ENCODE assay signal across 7 mouse cellular contexts in the genomic region with DNA sequence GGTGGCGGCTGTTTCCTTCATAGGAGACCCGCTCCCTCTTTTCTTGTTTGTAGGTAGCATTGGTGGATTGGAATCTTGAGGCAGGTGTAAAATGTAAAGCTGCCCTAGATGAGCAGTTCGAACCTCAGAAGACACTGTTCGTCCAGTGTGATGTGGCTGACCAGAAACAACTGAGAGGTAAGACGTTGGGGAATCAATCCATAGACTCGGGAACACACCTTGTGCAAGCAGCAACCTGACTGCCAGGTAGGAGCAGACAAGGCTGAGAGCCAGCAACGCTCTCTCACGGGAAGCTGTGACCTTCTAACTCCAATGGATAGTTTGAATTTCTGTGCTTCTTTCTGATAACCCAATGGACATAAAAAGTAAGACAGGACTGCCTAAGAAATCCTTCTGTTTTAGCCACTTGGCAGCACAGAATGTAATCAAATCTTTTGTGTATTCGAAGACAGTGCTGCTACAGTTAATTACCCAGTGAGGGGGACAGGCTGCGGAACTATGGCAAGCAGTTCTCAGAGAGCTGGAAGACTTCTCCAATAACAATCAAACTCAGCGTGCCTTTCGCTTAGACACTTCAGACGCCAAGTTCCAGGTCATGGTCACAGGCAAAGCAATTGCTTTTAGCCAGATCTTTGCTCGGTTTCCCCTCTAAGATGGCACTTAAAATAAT. TPM values are rescaled to one million over a fixed set of nuclear protein-coding genes. Genes with fewer than 3 reads are reported as not detected.
DNase-seq lines count a peak whose midpoint lies in the region; ATAC-seq and TF ChIP-seq lines count a peak whose summit lies in the region.

No protein-coding gene starts in this region.

- H3K79me2 ChIP-seq in liver, adult 2 months (ENCODE audit: control insufficient read depth, insufficient read depth, low read length): peaks cover 4% of the 10 kb centered on the region

- ATAC-seq in intestine, embryonic 14.5 days (replicated peaks; ENCODE audit: low FRiP score, low TSS enrichment, low read depth): peak; percentile 5; the same call in 1 of the 2 replicates
- no peak for ATAC-seq in neural tube, embryonic 13.5 days (ENCODE audit: low read depth)

- no peak for TF ChIP-seq POLR2A in liver, adult 2 months (IDR thresholded peaks at IDR 0.05; ENCODE audit: extremely low read depth, insufficient read depth, low read length)

- WGBS in liver, adult 2 months: 3% methylated on average over 14 of the region's 14 CpGs
- 27% methylated on average over 14 of the region's 14 CpGs for WGBS in forebrain, embryonic 10.5 days
- 9% methylated on average over 14 of the region's 14 CpGs for WGBS in intestine, embryonic 14.5 days
- 21% methylated on average over 14 of the region's 14 CpGs for WGBS in neural tube, embryonic 13.5 days

- peaks cover 13% of the 10 kb centered on the region for H3K36me3 ChIP-seq in liver, adult 2 months (ENCODE audit: control insufficient read depth, insufficient read depth, low read length)
- no peaks in the 10 kb centered on the region for H3K36me3 ChIP-seq in forebrain, embryonic 10.5 days (replicated peaks)
- H3K36me3 ChIP-seq in intestine, embryonic 14.5 days (ENCODE audit: control insufficient read depth, insufficient read depth, low read length): no peaks in the 10 kb centered on the region
- H3K36me3 ChIP-seq in neural tube, embryonic 13.5 days: no peaks in the 10 kb centered on the region

- peak overlapping the region; percentile 99 for H3K9ac ChIP-seq in liver, adult 2 months (ENCODE audit: low read depth, low read length)
- H3K9ac ChIP-seq in intestine, embryonic 14.5 days (ENCODE audit: low read length): peak overlapping the region; percentile 60
- peak overlapping the region; percentile 71 for H3K9ac ChIP-seq in neural tube, embryonic 13.5 days

- peak overlapping the region; percentile 76 for H3K4me2 ChIP-seq in intestine, embryonic 14.5 days (ENCODE audit: low read length)
- H3K4me2 ChIP-seq in neural tube, embryonic 13.5 days: peak overlapping the region; percentile 93

- H3K9me3 ChIP-seq in forebrain, embryonic 10.5 days: no peaks in the 10 kb centered on the region
- no peaks in the 10 kb centered on the region for H3K9me3 ChIP-seq in intestine, embryonic 14.5 days (ENCODE audit: control insufficient read depth, low read length)
- H3K9me3 ChIP-seq in neural tube, embryonic 13.5 days: no peaks in the 10 kb centered on the region

- peaks cover 1% of the 10 kb centered on the region; the same call in 1 of the 2 replicates for H3K4me1 ChIP-seq in liver, adult 2 months (ENCODE audit: control insufficient read depth, insufficient read depth, low read length)
- peaks cover 28% of the 10 kb centered on the region for H3K4me1 ChIP-seq in forebrain, embryonic 10.5 days
- peaks cover 17% of the 10 kb centered on the region for H3K4me1 ChIP-seq in intestine, embryonic 14.5 days (replicated peaks; ENCODE audit: control insufficient read depth, insufficient read depth, low read length)
- peaks cover 21% of the 10 kb centered on the region for H3K4me1 ChIP-seq in neural tube, embryonic 13.5 days (replicated peaks)

- no peak for TF ChIP-seq CTCF in liver, adult 2 months (IDR thresholded peaks at IDR 0.05; ENCODE audit: low read depth, low read length)

- no peaks in the 10 kb centered on the region for H3K27me3 ChIP-seq in liver, adult 2 months (ENCODE audit: control insufficient read depth, insufficient read depth, low read length)
- peaks cover 41% of the 10 kb centered on the region for H3K27me3 ChIP-seq in forebrain, embryonic 10.5 days (ENCODE audit: poor library complexity, severe bottlenecking)
- no peaks in the 10 kb centered on the region for H3K27me3 ChIP-seq in intestine, embryonic 14.5 days (replicated peaks; ENCODE audit: control insufficient read depth, insufficient read depth, low read length)
- H3K27me3 ChIP-seq in neural tube, embryonic 13.5 days: peaks cover 26% of the 10 kb centered on the region

- peak overlapping the region; percentile 98 for H3K4me3 ChIP-seq in liver, adult 2 months (ENCODE audit: insufficient read depth, low read depth, low read length)
- H3K4me3 ChIP-seq in forebrain, embryonic 10.5 days: peak overlapping the region; percentile 57
- peak overlapping the region; percentile 67 for H3K4me3 ChIP-seq in intestine, embryonic 14.5 days (ENCODE audit: low read depth, low read length)
- H3K4me3 ChIP-seq in neural tube, embryonic 13.5 days: peak overlapping the region; percentile 58

- peak; percentile 81 for DNase-seq in liver, adult 2 months (ENCODE audit: extremely low read depth, low read depth, low spot score)
- DNase-seq in liver: no peak
- DNase-seq in forebrain, embryonic 10.5 days (ENCODE audit: extremely low spot score, low spot score): no peak
- no peak for DNase-seq in intestine, embryonic 14.5 days (ENCODE audit: low spot score)
- no peak for DNase-seq in c-Kit-positive CD71-positive TER-119-positive erythroid progenitor cells, embryonic 14.5 days (ENCODE audit: low spot score)
- DNase-seq in frontal cortex, postnatal 10 days (ENCODE audit: low spot score in 2 of 2): no peak

- peak overlapping the region; percentile 92 for H3K27ac ChIP-seq in liver, adult 2 months (replicated peaks; ENCODE audit: insufficient read depth, low read depth, low read length)
- peak overlapping the region; percentile 76 for H3K27ac ChIP-seq in forebrain, embryonic 10.5 days
- H3K27ac ChIP-seq in intestine, embryonic 14.5 days (ENCODE audit: low read depth): peak overlapping the region; percentile 54; the same call in 1 of the 2 replicates
- H3K27ac ChIP-seq in neural tube, embryonic 13.5 days (replicated peaks): no peak overlapping the region

RNA-seq across cellular contexts. Expression of a gene that starts 0.6 kb away (rescaled TPM):
- total RNA-seq in liver, adult 2 months (2014; rRNA removed): 248 and 368 TPM in 2 replicates
- 59.8 and 76.5 TPM in 2 replicates for polyA plus RNA-seq in liver, adult 2 months (2012; rRNA removed)
- polyA plus RNA-seq in forebrain, embryonic 10.5 days (2016; fragmentation: Nextera tagmentation; extraction: Ambion mirVana): 14.7 and 19.4 TPM in 2 replicates
- 32.7 and 34.0 TPM in 2 replicates for polyA plus RNA-seq in intestine, embryonic 14.5 days (2014; fragmentation: Nextera tagmentation; extraction: Ambion mirVana)
- 6.3 and 7.3 TPM in 2 replicates for polyA plus RNA-seq in neural tube, embryonic 13.5 days (2015; fragmentation: Nextera tagmentation; extraction: Ambion mirVana)
